Mouse (Mus musculus): Measurements from ENCODE around the gene Jam3.

DNA sequence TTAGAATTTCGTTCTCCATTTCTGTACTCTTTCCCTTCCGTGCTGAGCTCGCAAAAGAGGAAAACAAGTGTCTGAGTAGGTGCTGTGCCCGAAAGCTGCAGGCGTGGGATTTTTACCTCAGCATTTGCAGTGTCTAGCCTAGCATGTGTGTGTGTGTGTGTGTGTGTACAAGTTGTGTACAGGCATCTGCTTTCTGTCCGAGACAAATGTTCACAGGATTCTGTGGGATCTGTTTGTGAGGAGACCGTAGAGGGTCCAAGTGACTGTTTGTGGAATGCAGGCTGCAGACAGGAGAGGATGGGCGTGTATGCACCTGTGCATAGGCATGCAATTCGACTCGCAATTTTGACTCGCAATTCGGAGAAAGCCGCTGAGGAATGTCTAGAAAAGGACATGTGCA, 20.0 kb upstream of the Jam3 start:
- TF ChIP-seq ETS1 (conservative IDR thresholded peaks at IDR 0.05; ENCODE audit: low read depth, low read length) (no peak), POLR2AphosphoS2 (IDR thresholded peaks at IDR 0.05; ENCODE audit: low read depth, low read length) (no peak), CTCF (conservative IDR thresholded peaks at IDR 0.05 in 1 of 2, IDR thresholded peaks at IDR 0.05 in 1 of 2; ENCODE audit: low read depth in 2 of 2, low read length in 2 of 2) (no peak), EP300 (IDR thresholded peaks at IDR 0.05; ENCODE audit: low read length) (no peak), USF1 (IDR thresholded peaks at IDR 0.05; ENCODE audit: low read depth, low read length) (no peak), POLR2A (IDR thresholded peaks at IDR 0.05; ENCODE audit: low read depth, low read length) (no peak)

Data from CH12.LX (cell line).